Mouse (Mus musculus): ENCODE data around the gene Nhsl2.
"Not testable (repeated sequence)": the region's sequence is repeated elsewhere in the genome, so short reads cannot be mapped to it uniquely, and the experiment has no call there.

Nhsl2 gene

GRCm38 (mm10) chrX:101849281-101849821 lies at the start of gene Nhsl2:
Gene Nhsl2 (plus strand): TSS chrX:101849385.
- peak in 1 of 2 experiments; percentile 10 for DNase-seq (ENCODE audit: low spot score in 2 of 2)

GRCm38 (mm10) chrX:101805512-101805911 lies 43.7 kb upstream of the Nhsl2 start:
- no peak for DNase-seq (ENCODE audit: low spot score in 2 of 2)

GRCm38 (mm10) chrX:101811750-101812149 lies 37.4 kb upstream of the Nhsl2 start:
- DNase-seq (ENCODE audit: low spot score in 2 of 2): no peak

- no peak for DNase-seq (ENCODE audit: low spot score in 2 of 2)
Measured at GRCm38 (mm10) chrX:101819163-101819562, 30.0 kb upstream of the Nhsl2 start.

- not testable (repeated sequence) for DNase-seq (ENCODE audit: low spot score in 2 of 2)
Measured at GRCm38 (mm10) chrX:101819980-101820379, 29.2 kb upstream of the Nhsl2 start.

GRCm38 (mm10) chrX:101847191-101847795 lies 1.9 kb upstream of the Nhsl2 start:
- DNase-seq (ENCODE audit: low spot score in 2 of 2): no peak

- no peak for DNase-seq (ENCODE audit: low spot score in 2 of 2)
Measured at GRCm38 (mm10) chrX:101849901-101850551, 841 bp downstream of the Nhsl2 start.

- DNase-seq (ENCODE audit: low spot score in 2 of 2): no peak
Measured at GRCm38 (mm10) chrX:101851566-101852354, 2.6 kb downstream of the Nhsl2 start.

GRCm38 (mm10) chrX:101863666-101864378 lies 14.6 kb downstream of the Nhsl2 start:
- no peak for DNase-seq (ENCODE audit: low spot score in 2 of 2)

- no peak for DNase-seq (ENCODE audit: low spot score in 2 of 2)
Measured at GRCm38 (mm10) chrX:101864788-101865187, 15.6 kb downstream of the Nhsl2 start.

GRCm38 (mm10) chrX:101874147-101874546 lies 25.0 kb downstream of the Nhsl2 start:
- no peak for DNase-seq (ENCODE audit: low spot score in 2 of 2)

- DNase-seq (ENCODE audit: low spot score in 2 of 2): no peak
Measured at GRCm38 (mm10) chrX:101874901-101875300, 25.7 kb downstream of the Nhsl2 start.

- DNase-seq (ENCODE audit: low spot score in 2 of 2): no peak
Measured at GRCm38 (mm10) chrX:101876136-101876535, 27.0 kb downstream of the Nhsl2 start.

GRCm38 (mm10) chrX:101877840-101878239 lies 28.7 kb downstream of the Nhsl2 start:
- no peak for DNase-seq (ENCODE audit: low spot score in 2 of 2)

GRCm38 (mm10) chrX:101878546-101878945 lies 29.4 kb downstream of the Nhsl2 start:
- no peak for DNase-seq (ENCODE audit: low spot score in 2 of 2)

GRCm38 (mm10) chrX:101882141-101882751 lies 33.1 kb downstream of the Nhsl2 start:
- DNase-seq (ENCODE audit: low spot score in 2 of 2): no peak

GRCm38 (mm10) chrX:101889384-101889783 lies 40.2 kb downstream of the Nhsl2 start:
- no peak for DNase-seq (ENCODE audit: low spot score in 2 of 2)

GRCm38 (mm10) chrX:101889813-101890469 lies 40.8 kb downstream of the Nhsl2 start:
- DNase-seq (ENCODE audit: low spot score in 2 of 2): no peak

- no peak for DNase-seq (ENCODE audit: low spot score in 2 of 2)
Measured at GRCm38 (mm10) chrX:101893796-101894195, 44.6 kb downstream of the Nhsl2 start.

- no peak for DNase-seq (ENCODE audit: low spot score in 2 of 2)
Measured at GRCm38 (mm10) chrX:101898341-101898740, 49.2 kb downstream of the Nhsl2 start.

All from spleen, postnatal 10 days (tissue).